Mouse (Mus musculus) brain, embryonic 18.5 days (tissue): ENCODE results near the gene Mrps2.

Experiments used
- DNase-seq: peaks from one replicate; pipeline ENCODE4 v3.0.0-alpha.2; 2012; ENCODE audit warnings: low read depth, low spot score

Mrps2 gene

GRCm38 (mm10) chr2:28520581-28520980 is 52.7 kb downstream of the Mrps2 start:
- no peak for DNase-seq
